Mouse (Mus musculus) retina, adult 2 months (tissue): ENCODE data around the gene Depdc1b.

Experiments used
- DNase-seq: peaks from one replicate; pipeline ENCODE4 v3.0.0-alpha.2; 2012; ENCODE audit warnings: low read depth, low spot score

Gene Depdc1b

DNA sequence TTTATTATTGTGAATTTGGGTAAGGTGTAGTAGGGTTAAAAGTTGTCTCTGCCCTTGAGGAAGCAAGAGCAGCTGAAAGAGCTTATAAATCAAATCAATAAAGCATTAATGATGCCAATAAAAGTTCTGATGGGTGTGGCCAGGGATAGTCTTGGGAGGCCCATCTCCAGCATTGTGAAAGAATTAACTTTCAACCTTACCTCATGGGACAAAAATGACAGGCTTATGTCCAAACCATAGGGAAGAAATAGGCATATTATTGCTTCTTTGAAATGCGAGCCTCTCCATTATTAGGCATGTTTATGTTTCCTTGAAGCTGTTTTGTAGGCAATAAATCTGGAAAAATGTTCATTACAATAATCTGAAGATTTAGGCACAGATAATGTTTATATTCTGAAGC lies 122.9 kb downstream of the Depdc1b start:
- DNase-seq, result no peak

DNA sequence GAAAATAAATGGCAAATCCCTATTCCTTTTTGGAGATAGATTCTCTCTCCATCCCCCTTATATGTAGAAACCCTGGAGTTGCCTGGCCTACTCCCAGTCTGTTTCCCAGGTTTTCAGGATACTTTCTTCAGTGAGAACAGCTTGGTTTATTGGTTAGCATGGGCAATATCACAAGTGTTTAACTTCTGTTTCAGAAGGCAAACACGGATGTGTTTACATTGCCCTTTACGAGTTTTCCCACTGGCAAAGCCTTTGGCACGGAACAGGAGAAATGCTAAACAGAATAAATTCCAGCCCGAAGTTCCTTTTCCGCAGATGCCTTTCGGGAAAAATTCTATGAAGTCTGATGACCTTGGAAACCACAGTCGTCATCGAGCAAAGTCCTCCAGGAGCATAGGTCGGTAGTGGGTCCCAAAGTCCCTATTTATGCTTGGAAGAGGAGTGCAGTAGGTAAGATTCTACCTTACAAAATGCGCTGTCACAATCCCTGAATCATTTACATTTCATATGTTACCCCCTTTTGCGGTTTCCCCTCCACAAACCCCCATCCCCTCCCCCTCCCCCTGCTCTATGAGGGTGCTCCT lies 132.3 kb downstream of the Depdc1b start:
- no peak for DNase-seq

DNA sequence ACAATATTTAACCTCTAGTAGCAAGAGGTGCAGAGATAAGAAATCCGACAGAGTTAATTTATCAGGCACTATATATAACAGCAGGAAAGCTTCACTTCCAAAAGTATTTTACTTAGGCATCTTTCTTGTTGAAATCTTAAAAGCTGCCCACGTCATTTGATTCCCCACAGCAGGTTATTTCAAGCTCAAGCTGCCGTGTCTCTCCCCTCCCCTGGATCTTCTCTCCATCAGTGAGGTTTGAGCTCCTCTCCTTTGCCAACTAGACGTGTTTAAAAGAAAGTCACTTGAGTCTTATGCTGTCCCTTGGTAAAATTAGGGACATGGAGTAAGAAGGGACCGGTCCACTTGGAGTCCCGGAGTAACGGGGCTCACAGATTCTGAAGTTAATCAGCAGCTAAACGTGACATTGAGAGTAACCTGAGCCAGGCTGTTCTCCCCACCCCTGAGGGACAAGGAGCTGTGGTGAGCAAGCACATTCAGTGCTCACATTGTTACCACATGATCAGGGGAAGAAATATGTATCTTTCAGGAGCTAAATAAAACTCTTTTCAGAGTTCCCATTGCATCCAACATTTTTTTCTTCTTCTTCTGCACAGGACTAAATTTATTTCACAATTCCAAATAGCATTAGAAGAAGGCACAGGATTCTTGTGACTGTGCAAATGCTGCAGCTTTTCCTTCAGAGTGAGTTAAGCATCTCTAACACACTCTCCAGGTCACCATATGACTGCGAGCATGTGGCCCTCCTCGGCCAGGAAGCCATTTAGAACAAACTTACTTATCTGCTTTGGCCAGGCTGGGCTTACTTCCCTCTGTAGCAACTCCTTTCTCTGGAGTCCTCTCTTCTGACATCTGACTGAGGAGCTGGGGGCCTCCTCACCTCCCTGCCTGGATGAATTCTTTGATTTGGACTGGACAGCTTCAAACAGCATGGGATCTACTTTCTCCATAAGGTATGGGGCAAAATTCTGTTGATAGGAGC lies 133.3 kb downstream of the Depdc1b start, which contains the start of gene Pde4d:
Gene Pde4d, plus strand, starts transcription at position 833 of the 982 bp plus-strand sequence.
- no peak for DNase-seq

- DNase-seq, result no peak
Measured at GRCm38 (mm10) chr13:108451122-108451521, 135.0 kb downstream of the Depdc1b start.

- no peak for DNase-seq
Measured at GRCm38 (mm10) chr13:108453064-108453919, 137.2 kb downstream of the Depdc1b start.
